16 mouse cellular contexts compared by ENCODE assay signal in the genomic region with DNA sequence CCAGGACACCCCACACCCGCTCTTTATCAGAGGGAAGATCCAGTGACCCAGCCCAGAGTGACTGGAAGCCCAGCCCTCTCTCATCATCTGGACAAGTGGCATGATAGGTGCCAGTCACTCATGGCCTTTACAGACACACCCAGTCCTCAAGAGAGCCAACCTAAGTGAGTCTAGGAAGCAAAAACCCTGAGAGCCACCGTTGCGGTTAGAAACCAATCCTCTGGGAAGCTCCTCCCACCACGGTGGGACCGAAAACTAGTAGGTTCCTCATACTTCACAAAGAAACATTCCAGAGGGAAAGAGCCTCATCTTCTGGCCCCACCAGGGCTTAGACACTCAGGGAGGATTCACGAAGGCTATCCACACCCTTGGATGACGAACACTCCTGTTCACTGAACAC. TPM values are rescaled to one million over a fixed set of nuclear protein-coding genes. Genes with fewer than 3 reads are reported as not detected.
A peak's percentile ranks its signal among the peaks of the same experiment; 100 is the strongest.
DNase-seq lines count a peak whose midpoint lies in the region; ATAC-seq and TF ChIP-seq lines count a peak whose summit lies in the region.
"Had no signal": no experiment of that assay in that cellular context is flagged by ENCODE, and none has a peak within 500 bp of the region (broad histone marks: within the 10 kb centered on the region; RNA-seq: fewer than 3 reads in every experiment).

No protein-coding gene starts in this region.

- no peak for ATAC-seq in kidney, embryonic 16.5 days (ENCODE audit: low FRiP score, low TSS enrichment)
- ATAC-seq: forebrain, embryonic 13.5 days had no signal

- no peak overlapping the region for H3K4me3 ChIP-seq in gastrocnemius, adult 2 months
- H3K4me3 ChIP-seq in kidney, embryonic 16.5 days (ENCODE audit: low read length) = no peak overlapping the region
- H3K4me3 ChIP-seq: embryonic facial prominence, embryonic 10.5 days; forebrain, embryonic 13.5 days; heart, embryonic 13.5 days; megakaryocyte, embryonic 14.5 days; stomach, embryonic 15.5 days had no signal

- no peaks in the 10 kb centered on the region for H3K36me3 ChIP-seq in kidney, embryonic 16.5 days (ENCODE audit: insufficient read depth, low read length)
- H3K36me3 ChIP-seq: stomach, embryonic 15.5 days had no signal

- H3K9ac ChIP-seq in kidney, embryonic 16.5 days (replicated peaks; ENCODE audit: low read length) = no peak overlapping the region
- H3K9ac ChIP-seq: forebrain, embryonic 13.5 days; heart, embryonic 13.5 days; liver, embryonic 14.5 days; stomach, embryonic 15.5 days had no signal

- H3K27me3 ChIP-seq in kidney, embryonic 16.5 days (ENCODE audit: insufficient read depth, low read length) = no peaks in the 10 kb centered on the region
- H3K27me3 ChIP-seq: forebrain, embryonic 13.5 days; heart, embryonic 13.5 days; stomach, embryonic 15.5 days had no signal

- WGBS in kidney, embryonic 16.5 days = 72% methylated on average over 7 of the region's 7 CpGs

- peak overlapping the region; percentile 78; the same call in 1 of the 2 replicates for H3K27ac ChIP-seq in gastrocnemius, adult 2 months
- H3K27ac ChIP-seq in kidney, embryonic 16.5 days (ENCODE audit: low read length) = 0 out of 2 replicates have a peak overlapping the region, but pooled peaks have one; percentile 41
- H3K27ac ChIP-seq: embryonic facial prominence, embryonic 10.5 days; forebrain, embryonic 13.5 days; heart, embryonic 13.5 days; liver, embryonic 14.5 days had no signal

- TF ChIP-seq CTCF in gastrocnemius, adult 2 months (IDR thresholded peaks at IDR 0.05) = no peak

- no peaks in the 10 kb centered on the region for H3K9me3 ChIP-seq in kidney, embryonic 16.5 days (ENCODE audit: low read length)
- H3K9me3 ChIP-seq: embryonic facial prominence, embryonic 10.5 days; forebrain, embryonic 13.5 days; heart, embryonic 13.5 days; megakaryocyte, embryonic 14.5 days; stomach, embryonic 15.5 days had no signal

- peaks cover 55% of the 10 kb centered on the region for H3K4me1 ChIP-seq in kidney, embryonic 16.5 days (ENCODE audit: insufficient read depth, low read length)

- no peak overlapping the region for H3K4me2 ChIP-seq in kidney, embryonic 16.5 days (replicated peaks; ENCODE audit: low read depth, low read length)
- H3K4me2 ChIP-seq: forebrain, embryonic 13.5 days; heart, embryonic 13.5 days had no signal

- intact Hi-C loops in gastrocnemius, adult 2 months (cut with DNase I) = loop anchor here (5.0 kb wide), 2 partner anchors 33 to 58 kb away; no protein-coding TSS in a partner anchor

- no peak for DNase-seq in gastrocnemius, adult 2 months
- DNase-seq in gastrocnemius, postnatal 4 days (ENCODE audit: low spot score in 2 of 2) = no peak
- DNase-seq in kidney, adult 18-20 months = no peak
- DNase-seq in 3134 (ENCODE audit: extremely low read depth, insufficient read length, low spot score) = peak; percentile 59
- peak; percentile 24 for DNase-seq in lung, postnatal 14 days
- DNase-seq in urinary bladder, adult 2 months (ENCODE audit: low spot score) = no peak
- no peak for DNase-seq in spleen, postnatal 10 days (ENCODE audit: low spot score in 2 of 2)
- DNase-seq: adrenal gland, adult 2 months; gastrocnemius, postnatal 25 days had no signal

RNA-seq across cellular contexts. Expression of a gene that starts 50.0 kb away (rescaled TPM):
- total RNA-seq in gastrocnemius, adult 2 months (2021) = 10 to 100 TPM; 50.9 to 66.3 TPM
- total RNA-seq in gastrocnemius, postnatal 4 days (2021) = 10 to 100 TPM; 53.6 to 54.6 TPM
- polyA plus RNA-seq in kidney, embryonic 16.5 days (2015; fragmentation: Nextera tagmentation; extraction: Ambion mirVana) = 25.4 and 27.7 TPM in 2 replicates
- polyA plus RNA-seq in urinary bladder, adult 2 months (2012; rRNA removed) = 30.0 and 30.8 TPM in 2 replicates

Comparison
In these comparisons a context has a peak if more than half of its experiments do, and no peak if none do; other contexts are left out.
1. DNase-seq: peak in 3134 (single experiment) and lung, postnatal 14 days (single experiment); none in gastrocnemius, adult 2 months (single experiment), gastrocnemius, postnatal 4 days (0 of 2), kidney, adult 18-20 months (single experiment), urinary bladder, adult 2 months (single experiment) and spleen, postnatal 10 days (0 of 2).